Mouse (Mus musculus) myocyte (in vitro differentiated cells): ENCODE data around the gene Wrap53. TPM values are rescaled to one million over a fixed set of nuclear protein-coding genes. Genes with fewer than 3 reads are reported as not detected.

Source experiments
- H3K27me3 ChIP-seq: one replicate; pipeline ENCODE4 v1.6.1; 2011; ENCODE audit not compliant: control insufficient read depth, insufficient read depth, insufficient read length
- H3K36me3 ChIP-seq: one replicate; pipeline ENCODE4 v1.6.1; 2011; ENCODE audit not compliant: control insufficient read depth, insufficient read depth
- H3K4me2 ChIP-seq: one replicate; pipeline ENCODE4 v1.6.1; 2011; ENCODE audit warnings: low read depth, control low read depth
- H3K4me3 ChIP-seq: one replicate; pipeline ENCODE4 v1.5.1; 2011; ENCODE audit warnings: mild to moderate bottlenecking, control low read depth, moderate library complexity
- H3K79me2 ChIP-seq: one replicate; pipeline ENCODE4 v1.6.1; 2011; ENCODE audit not compliant: control insufficient read depth, insufficient read depth
- H3ac ChIP-seq: one replicate; pipeline ENCODE4 v1.6.1; 2011; ENCODE audit not compliant: control insufficient read depth, insufficient read length
- CEBPB ChIP-seq: IDR thresholded peaks from 2 replicates; pipeline ENCODE4 v1.6.1; 2011; ENCODE audit warnings: mild to moderate bottlenecking, moderate library complexity; ENCODE audit not compliant: poor library complexity, insufficient read depth, severe bottlenecking
- E2F4 ChIP-seq: IDR thresholded peaks from one replicate; pipeline ENCODE4 v1.6.1; 2011; ENCODE audit warnings: mild to moderate bottlenecking, control low read depth, moderate library complexity; ENCODE audit not compliant: insufficient read depth
- MAX ChIP-seq: IDR thresholded peaks from one replicate; pipeline ENCODE4 v1.6.1; 2011; ENCODE audit warnings: low read depth, mild to moderate bottlenecking, control low read depth
- MYOD1 ChIP-seq, 3 experiments: IDR thresholded peaks; one replicate each; pipeline ENCODE4 v1.6.1; 2011; ENCODE audit warnings: control low read depth in 2 of 3, low read depth in 2 of 3, mild to moderate bottlenecking in 2 of 3, moderate library complexity in 1 of 3; ENCODE audit not compliant: insufficient read length in 2 of 3, control insufficient read depth in 1 of 3
- MYOG ChIP-seq, 3 experiments: IDR thresholded peaks; one replicate each; pipeline ENCODE4 v1.6.1; 2011; ENCODE audit warnings: control low read depth in 2 of 3, low read depth in 2 of 3, mild to moderate bottlenecking in 2 of 3; ENCODE audit not compliant: insufficient read length in 2 of 3, control insufficient read depth in 1 of 3, insufficient read depth in 1 of 3
- POLR2A ChIP-seq: IDR thresholded peaks from one replicate; pipeline ENCODE4 v1.6.1; 2011; ENCODE audit warnings: low read depth, mild to moderate bottlenecking, control low read depth, moderate library complexity; ENCODE audit not compliant: insufficient read length
- POLR2AphosphoS2 ChIP-seq: IDR thresholded peaks from one replicate; pipeline ENCODE4 v1.6.1; 2011; ENCODE audit warnings: low read depth, control low read depth; ENCODE audit not compliant: insufficient read length
- REST ChIP-seq: IDR thresholded peaks from one replicate; pipeline ENCODE4 v1.6.1; 2011; ENCODE audit warnings: mild to moderate bottlenecking, control low read depth, moderate library complexity; ENCODE audit not compliant: insufficient read depth, insufficient read length
- SRF ChIP-seq: IDR thresholded peaks from one replicate; pipeline ENCODE4 v1.6.1; 2011; ENCODE audit warnings: low read depth; ENCODE audit not compliant: control insufficient read depth, insufficient read length
- TCF12 ChIP-seq: IDR thresholded peaks from one replicate; pipeline ENCODE4 v1.6.1; 2011; ENCODE audit warnings: mild to moderate bottlenecking, control low read depth; ENCODE audit not compliant: poor library complexity, insufficient read depth, severe bottlenecking
- TCF3 ChIP-seq: IDR thresholded peaks from one replicate; pipeline ENCODE4 v1.6.1; 2011; ENCODE audit warnings: low read depth, control low read depth; ENCODE audit not compliant: insufficient read length
- USF1 ChIP-seq: IDR thresholded peaks from one replicate; pipeline ENCODE4 v1.6.1; 2011; ENCODE audit warnings: low read depth, mild to moderate bottlenecking, control low read depth, moderate library complexity
- polyA plus RNA-seq: library from polyadenylated mRNA; unstranded; fragments of >200 nt; fragmentation: generic; extraction: Trizol; gene quantifications from one replicate; pipeline ENCODE4 v1.2.1, GENCODE M21; 2012; ENCODE audit warnings: missing spikeins

Wrap53 gene
- polyA plus RNA-seq, 1 experiment, result 9.1 TPM

DNA sequence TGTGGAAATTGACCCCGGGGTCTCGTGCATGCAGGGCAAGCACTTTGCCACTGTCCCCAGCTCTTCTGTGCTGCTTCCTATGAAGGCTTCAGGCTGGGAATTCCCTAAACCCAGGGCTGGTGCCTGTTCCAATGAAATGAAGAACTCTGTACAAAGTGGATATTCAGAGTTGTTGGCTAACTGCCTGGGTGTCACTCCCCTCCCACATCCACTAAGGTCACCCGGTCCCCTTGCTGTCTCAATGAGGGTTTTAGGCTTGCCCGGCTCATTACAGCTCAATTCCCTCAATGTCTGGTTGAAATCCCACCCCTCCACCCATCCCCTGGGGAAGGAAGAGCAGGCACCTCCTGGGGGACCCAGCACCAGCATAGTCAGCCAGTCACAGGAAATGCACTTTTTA, 60.1 kb downstream of the Wrap53 start:
- Histone ChIP-seq H3ac (no peak overlapping the region), H3K4me3 (no peak overlapping the region), H3K27me3 (peaks cover 28% of the 10 kb centered on the region), H3K36me3 (no peaks in the 10 kb centered on the region), H3K79me2 (no peaks in the 10 kb centered on the region), H3K4me2 (no peak overlapping the region)
- TF ChIP-seq MYOG (IDR thresholded peaks at IDR 0.05; ENCODE audit: control insufficient read depth in 1 of 3, insufficient read depth in 1 of 3, insufficient read length in 2 of 3, low read depth in 2 of 3) (no peak), CEBPB (no peak), MAX (no peak), POLR2A (no peak), TCF12 (no peak), REST (no peak), E2F4 (no peak), USF1 (no peak), POLR2AphosphoS2 (no peak)

DNA sequence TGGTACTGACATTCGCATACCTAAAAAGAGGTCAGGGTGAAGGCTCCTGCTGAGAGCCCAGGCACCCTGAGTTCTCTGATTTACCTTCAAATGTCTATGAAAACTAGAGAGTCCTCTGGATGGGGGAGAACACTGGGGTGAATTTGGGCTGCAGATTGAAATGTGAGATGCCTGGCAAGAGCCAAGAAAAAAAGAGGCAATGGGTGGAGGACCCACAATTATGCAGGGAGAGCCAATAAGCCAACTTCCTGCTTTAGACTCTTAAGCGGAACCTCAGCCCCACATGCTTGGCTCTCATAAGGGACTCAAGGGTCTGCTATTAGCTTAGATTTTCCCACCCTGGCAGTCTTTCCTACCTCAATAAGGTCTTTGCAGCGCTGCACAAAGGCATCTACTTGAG, 63.4 kb downstream of the Wrap53 start:
- Histone ChIP-seq H3K36me3 (no peaks in the 10 kb centered on the region), H3K4me3 (no peak overlapping the region), H3K4me2 (peak overlapping the region; percentile 15), H3ac (no peak overlapping the region), H3K79me2 (no peaks in the 10 kb centered on the region), H3K27me3 (peaks cover 36% of the 10 kb centered on the region)
- TF ChIP-seq POLR2A (no peak), TCF3 (no peak), E2F4 (no peak), USF1 (no peak), POLR2AphosphoS2 (no peak), MYOG (IDR thresholded peaks at IDR 0.05; ENCODE audit: control insufficient read depth in 1 of 3, insufficient read depth in 1 of 3, insufficient read length in 2 of 3, low read depth in 2 of 3) (no peak), REST (no peak), MYOD1 (IDR thresholded peaks at IDR 0.05; ENCODE audit: control insufficient read depth in 1 of 3, insufficient read length in 2 of 3, low read depth in 2 of 3) (no peak), CEBPB (no peak), SRF (no peak), MAX (no peak), TCF12 (no peak)

DNA sequence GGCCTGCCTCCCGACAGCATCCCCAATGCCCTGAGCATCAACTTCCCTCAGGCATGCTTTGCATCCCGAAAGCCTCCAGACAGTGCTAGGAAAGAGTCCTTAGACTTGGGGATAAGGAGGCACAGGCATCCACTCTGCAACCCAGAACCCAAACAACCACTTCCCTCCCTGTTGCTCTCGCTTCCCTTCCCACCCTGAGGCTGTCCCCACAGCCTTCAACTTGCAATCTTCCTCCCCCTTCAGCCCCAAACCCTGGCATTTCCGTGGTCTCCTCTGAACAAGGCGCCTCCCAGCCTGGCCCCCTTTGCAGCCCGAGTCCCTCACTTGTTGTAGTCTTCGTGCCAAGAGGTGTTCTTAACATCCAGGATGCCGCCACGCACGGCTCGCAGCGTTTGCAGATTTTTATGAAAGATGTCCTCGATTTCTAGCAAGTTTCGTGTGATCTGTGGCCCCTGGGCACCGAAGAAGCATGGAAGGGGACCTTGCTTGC, 63.9 kb downstream of the Wrap53 start:
- no peak overlapping the region for H3K4me3 ChIP-seq
- H3K27me3 ChIP-seq, result peaks cover 36% of the 10 kb centered on the region
- TF ChIP-seq SRF (no peak), POLR2A (no peak), MYOD1 (IDR thresholded peaks at IDR 0.05; ENCODE audit: control insufficient read depth in 1 of 3, insufficient read length in 2 of 3, low read depth in 2 of 3) (no peak), USF1 (no peak), MAX (no peak), MYOG (IDR thresholded peaks at IDR 0.05; ENCODE audit: control insufficient read depth in 1 of 3, insufficient read depth in 1 of 3, insufficient read length in 2 of 3, low read depth in 2 of 3) (no peak), CEBPB (no peak), TCF3 (no peak)
- no peaks in the 10 kb centered on the region for H3K79me2 ChIP-seq
- no peaks in the 10 kb centered on the region for H3K36me3 ChIP-seq
- H3ac ChIP-seq, result no peak overlapping the region
- H3K4me2 ChIP-seq, result peak overlapping the region; percentile 15

DNA sequence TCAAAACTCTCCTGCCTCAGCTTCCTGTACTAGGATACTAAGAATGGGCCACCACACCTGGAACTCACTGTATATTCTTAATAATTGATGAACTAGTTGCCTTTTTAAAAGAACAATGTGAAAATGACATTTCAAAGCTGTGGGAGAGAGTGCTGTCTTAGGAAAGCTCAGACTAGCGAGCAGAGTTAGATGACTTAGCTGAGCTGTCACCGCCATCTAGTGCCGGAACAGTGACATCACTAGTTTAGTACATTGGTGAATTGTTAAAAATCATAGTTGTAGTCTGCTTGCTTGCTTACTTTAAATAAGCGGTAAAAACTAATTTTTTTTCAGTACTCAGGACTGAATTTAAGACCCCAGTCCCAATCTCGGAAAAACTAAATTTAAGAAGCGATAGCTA, 66.2 kb downstream of the Wrap53 start:
- Histone ChIP-seq H3K36me3 (no peaks in the 10 kb centered on the region), H3K79me2 (no peaks in the 10 kb centered on the region), H3ac (no peak overlapping the region), H3K4me2 (peak overlapping the region; percentile 21), H3K4me3 (no peak overlapping the region), H3K27me3 (peaks cover 36% of the 10 kb centered on the region)
- no peak for TF ChIP-seq E2F4
- no peak for TF ChIP-seq MYOG (IDR thresholded peaks at IDR 0.05; ENCODE audit: control insufficient read depth in 1 of 3, insufficient read depth in 1 of 3, insufficient read length in 2 of 3, low read depth in 2 of 3)
- no peak for TF ChIP-seq REST

Other genes with a start within 250 kb of the Wrap53 start
- 2.5 TPM for gene Rnf227, start 239.8 kb downstream of the Wrap53 start, polyA plus RNA-seq
- gene Chd3, start 210.8 kb downstream of the Wrap53 start, polyA plus RNA-seq, result 148 TPM
- gene Naa38, start 184.8 kb downstream of the Wrap53 start, polyA plus RNA-seq, result 126 TPM
- 23.0 TPM for gene Cyb5d1, start 184.6 kb downstream of the Wrap53 start, polyA plus RNA-seq
- gene Tmem88, start 182.0 kb downstream of the Wrap53 start, polyA plus RNA-seq, result 0.16 TPM
- gene Kdm6b, start 166.6 kb downstream of the Wrap53 start, polyA plus RNA-seq, result 31.0 TPM
- 0.24 TPM for gene Dnah2, start 31.1 kb downstream of the Wrap53 start, polyA plus RNA-seq
- gene Efnb3, start 20.1 kb downstream of the Wrap53 start, polyA plus RNA-seq, result 0.36 TPM
- gene Trp53, start 104 bp upstream of the Wrap53 start, polyA plus RNA-seq, result 119 TPM
- 6.6 TPM for gene Atp1b2, start 25.7 kb upstream of the Wrap53 start, polyA plus RNA-seq
- 0.05 TPM for gene Shbg, start 37.6 kb upstream of the Wrap53 start, polyA plus RNA-seq
- 3.6 TPM for gene Sat2, start 41.8 kb upstream of the Wrap53 start, polyA plus RNA-seq
- gene Fxr2, start 52.7 kb upstream of the Wrap53 start, polyA plus RNA-seq, result 104 TPM
- gene Sox15, start 75.1 kb upstream of the Wrap53 start, polyA plus RNA-seq, result 0.07 TPM
- gene Mpdu1, start 82.4 kb upstream of the Wrap53 start, polyA plus RNA-seq, result 39.1 TPM
- 0.96 TPM for gene Cd68, start 85.9 kb upstream of the Wrap53 start, polyA plus RNA-seq
- gene Eif4a1, start 92.2 kb upstream of the Wrap53 start, polyA plus RNA-seq, result 553 TPM
- 70.5 TPM for gene Senp3, start 101.8 kb upstream of the Wrap53 start, polyA plus RNA-seq
- 0.07 TPM for gene Tnfsf13, start 105.5 kb upstream of the Wrap53 start, polyA plus RNA-seq
- gene Tnfsf12, start 115.6 kb upstream of the Wrap53 start, polyA plus RNA-seq, result 5.5 TPM
- gene Tnfsfm13, start 115.8 kb upstream of the Wrap53 start, polyA plus RNA-seq, result 1.6 TPM
- 69.5 TPM for gene Polr2a, start 178.4 kb upstream of the Wrap53 start, polyA plus RNA-seq
- gene Slc35g3, start 181.7 kb upstream of the Wrap53 start, polyA plus RNA-seq, result 0.26 TPM
- 9.4 TPM for gene Zbtb4, start 185.7 kb upstream of the Wrap53 start, polyA plus RNA-seq
- gene Chrnb1, start 215.7 kb upstream of the Wrap53 start, polyA plus RNA-seq, result 95.3 TPM
- gene Fgf11, start 221.6 kb upstream of the Wrap53 start, polyA plus RNA-seq, result 17.5 TPM
- 0.61 TPM for gene Tmem102, start 225.4 kb upstream of the Wrap53 start, polyA plus RNA-seq
- 0.02 TPM for gene Gm39566, start 235.0 kb upstream of the Wrap53 start, polyA plus RNA-seq
- not detected for gene Spem2, start 238.2 kb upstream of the Wrap53 start, polyA plus RNA-seq
- gene Spem1, start 241.9 kb upstream of the Wrap53 start, polyA plus RNA-seq, result 0.05 TPM